Mouse (Mus musculus) limb, embryonic 12.5 days (tissue): ENCODE data around the gene Hist1h4b. TPM values are rescaled to one million over a fixed set of nuclear protein-coding genes. Genes with fewer than 3 reads are reported as not detected.
A peak's percentile ranks its signal among the peaks of the same experiment; 100 is the strongest.
"Not testable (repeated sequence)": the region's sequence is repeated elsewhere in the genome, so short reads cannot be mapped to it uniquely, and the experiment has no call there.

Experiments
- ATAC-seq: fragments of 200-750 bp; cut with Nextera tagmentation; 2 replicates; pipeline ENCODE4 v1.8.0; 2017; ENCODE audit warnings: low read depth, moderate TSS enrichment; ENCODE audit not compliant: insufficient number of reproducible peaks, insufficient read depth, low FRiP score, low TSS enrichment
- H3K27ac ChIP-seq: fragments of 300-500 bp; sonication (generic); 2 replicates; pipeline ENCODE4 v1.5.1; 2016; ENCODE audit warnings: mild to moderate bottlenecking, moderate library complexity
- H3K27me3 ChIP-seq: fragments of 300-500 bp; sonication (generic); 2 replicates; pipeline ENCODE4 v1.6.1; 2016; ENCODE audit warnings: mild to moderate bottlenecking, moderate library complexity
- H3K36me3 ChIP-seq: fragments of 300-500 bp; sonication (generic); 2 replicates; pipeline ENCODE4 v1.6.1; 2016; ENCODE audit warnings: mild to moderate bottlenecking, moderate library complexity
- H3K4me1 ChIP-seq: fragments of 300-500 bp; sonication (generic); replicated peaks from 2 replicates; pipeline ENCODE4 v1.6.1; 2016
- H3K4me2 ChIP-seq: fragments of 300-500 bp; sonication (generic); 2 replicates; pipeline ENCODE4 v1.6.1; 2016; ENCODE audit warnings: mild to moderate bottlenecking, moderate library complexity
- H3K4me3 ChIP-seq: fragments of 300-500 bp; sonication (generic); replicated peaks from 2 replicates; pipeline ENCODE4 v1.5.1; 2016; ENCODE audit warnings: mild to moderate bottlenecking
- H3K9ac ChIP-seq: fragments of 300-500 bp; sonication (generic); replicated peaks from 2 replicates; pipeline ENCODE4 v1.6.1; 2016; ENCODE audit warnings: mild to moderate bottlenecking, moderate library complexity
- H3K9me3 ChIP-seq: fragments of 300-500 bp; sonication (generic); 2 replicates; pipeline ENCODE4 v1.6.1; 2016; ENCODE audit warnings: mild to moderate bottlenecking, moderate library complexity
- WGBS: fragments of 180-500 bp; shearing (Covaris S2); methylation state at CpG from one replicate; pipeline ENCODE4 v1.1.7; 2016; 5-methylcytosine and 5-hydroxymethylcytosine counted together
- polyA plus RNA-seq: library from polyadenylated mRNA; unstranded; fragments of >200 nt; fragmentation: Nextera tagmentation; extraction: Ambion mirVana; gene quantifications from 2 replicates; pipeline ENCODE4 v1.2.1, GENCODE M21; 2016

Hist1h4b gene
- polyA plus RNA-seq, 1 experiment from 2014 or later: 9.1 TPM

DNA sequence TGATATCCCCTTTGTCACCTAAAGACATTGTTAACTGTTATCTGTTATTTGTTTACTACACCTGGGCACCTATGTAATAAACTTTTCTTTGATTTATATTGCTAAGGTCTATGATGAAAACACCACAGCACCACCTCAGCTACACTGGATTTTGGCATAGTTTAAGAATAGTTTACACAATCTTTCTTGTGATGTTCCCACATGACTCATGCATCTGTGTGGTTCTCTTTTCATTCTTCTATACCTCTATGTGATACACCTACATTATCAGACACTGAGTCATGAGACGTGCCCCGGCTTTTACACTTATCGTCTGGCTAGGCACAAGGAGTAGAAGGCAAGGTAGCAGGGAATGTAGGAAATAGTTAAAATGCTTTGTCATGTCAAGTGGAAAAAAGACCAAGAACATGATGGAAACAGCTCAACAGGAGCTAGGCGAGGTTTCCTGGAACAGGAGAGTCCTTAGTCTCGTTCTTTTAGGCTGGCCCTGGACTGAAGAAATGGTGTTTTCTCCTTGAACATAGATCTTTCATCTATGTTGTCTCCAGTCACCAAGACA, 7.2 kb upstream of the Hist1h4b start:
- Histone ChIP-seq H3K4me3 (no peak overlapping the region), H3K27ac (peak overlapping the region; percentile 90), H3K9ac (no peak overlapping the region), H3K9me3 (no peaks in the 10 kb centered on the region), H3K4me1 (peaks cover 21% of the 10 kb centered on the region), H3K27me3 (no peaks in the 10 kb centered on the region), H3K4me2 (no peak overlapping the region), H3K36me3 (no peaks in the 10 kb centered on the region)
- WGBS: 93% methylated on average over 5 of the region's 5 CpGs
- no peak for ATAC-seq

DNA sequence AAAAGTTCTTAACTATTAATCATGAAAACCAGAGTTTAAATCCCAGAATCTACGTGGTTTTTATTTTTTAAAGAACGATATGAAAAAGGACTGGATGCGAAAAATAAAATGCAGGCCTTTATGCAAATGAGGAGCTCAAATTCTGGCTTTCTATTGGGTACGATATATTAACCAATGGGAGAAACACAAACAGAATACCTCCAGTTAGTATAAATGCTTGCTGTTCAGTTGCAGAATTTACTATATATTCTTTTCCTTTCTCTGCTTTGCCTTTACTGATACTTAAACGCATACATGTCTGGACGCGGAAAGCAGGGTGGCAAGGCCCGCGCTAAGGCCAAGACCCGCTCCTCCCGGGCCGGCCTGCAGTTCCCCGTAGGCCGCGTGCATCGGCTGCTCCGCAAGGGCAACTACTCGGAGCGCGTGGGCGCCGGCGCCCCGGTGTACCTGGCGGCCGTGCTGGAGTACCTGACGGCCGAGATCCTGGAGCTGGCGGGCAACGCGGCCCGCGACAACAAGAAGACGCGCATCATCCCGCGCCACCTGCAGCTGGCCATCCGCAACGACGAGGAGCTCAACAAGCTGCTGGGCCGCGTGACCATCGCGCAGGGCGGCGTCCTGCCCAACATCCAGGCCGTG, 5.9 kb upstream of the Hist1h4b start, which contains the start of gene Hist1h2ab:
Gene Hist1h2ab, plus strand, starts transcription at position 288 of the 639 bp plus-strand sequence.
- peak within 1 kb of the TSS; percentile 97 for H3K27ac ChIP-seq
- not testable (repeated sequence) for H3K36me3 ChIP-seq, H3K27me3 ChIP-seq, H3K9me3 ChIP-seq
- peak within 1 kb of the TSS; percentile 64 for H3K9ac ChIP-seq
- peak within 1 kb of the TSS; percentile 60 for H3K4me2 ChIP-seq
- WGBS: under 1% methylated on average over 33 of the region's 47 CpGs
- H3K4me3 ChIP-seq: peak within 1 kb of the TSS; percentile 43
- peak; percentile 54; the same call in 1 of the 2 replicates for ATAC-seq
- peaks cover 20% of the 10 kb centered on the region for H3K4me1 ChIP-seq

GRCm38 (mm10) chr13:23751478-23751956, 5.3 kb upstream of the Hist1h4b start:
- peak overlapping the region; percentile 97 for H3K27ac ChIP-seq
- H3K9me3 ChIP-seq: no peaks in the 10 kb centered on the region
- H3K4me1 ChIP-seq: peaks cover 20% of the 10 kb centered on the region
- H3K4me2 ChIP-seq: peak overlapping the region; percentile 60
- ATAC-seq: no peak
- peak overlapping the region; percentile 43 for H3K4me3 ChIP-seq
- WGBS: under 1% methylated on average over 11 of the region's 11 CpGs
- H3K27me3 ChIP-seq: no peaks in the 10 kb centered on the region
- no peaks in the 10 kb centered on the region for H3K36me3 ChIP-seq
- peak overlapping the region; percentile 64 for H3K9ac ChIP-seq

DNA sequence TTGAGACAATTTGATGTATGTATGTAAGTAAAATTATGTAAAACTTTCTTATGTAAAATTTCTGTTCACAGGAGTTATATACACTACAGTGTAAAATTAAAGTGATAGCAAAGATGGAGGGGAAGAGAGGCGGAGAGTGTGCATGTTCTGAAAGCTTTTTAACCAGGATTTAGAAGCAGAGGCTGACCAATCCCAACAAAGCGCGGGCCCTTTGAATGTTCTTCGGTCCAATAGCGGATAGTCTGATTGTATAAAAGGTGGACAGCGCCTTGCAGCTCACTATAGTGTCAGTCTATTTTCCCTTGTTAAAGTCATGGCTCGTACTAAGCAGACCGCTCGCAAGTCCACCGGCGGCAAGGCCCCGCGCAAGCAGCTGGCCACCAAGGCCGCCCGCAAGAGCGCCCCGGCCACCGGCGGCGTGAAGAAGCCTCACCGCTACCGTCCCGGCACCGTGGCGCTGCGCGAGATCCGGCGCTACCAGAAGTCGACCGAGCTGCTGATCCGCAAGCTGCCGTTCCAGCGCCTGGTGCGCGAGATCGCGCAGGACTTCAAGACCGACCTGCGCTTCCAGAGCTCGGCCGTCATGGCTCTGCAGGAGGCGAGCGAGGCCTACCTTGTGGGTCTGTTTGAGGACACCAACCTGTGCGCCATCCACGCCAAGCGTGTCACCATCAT, 4.6 kb upstream of the Hist1h4b start, which contains the start of gene Hist1h3b:
Gene Hist1h3b, plus strand, starts transcription at position 201 of the 675 bp plus-strand sequence.
- H3K27ac ChIP-seq: peak within 1 kb of the TSS; percentile 97

GRCm38 (mm10) chr13:23752742-23753172, 4.1 kb upstream of the Hist1h4b start:
- H3K9ac ChIP-seq: peak overlapping the region; percentile 66

More for the DNA sequence above, 4.6 kb upstream of the Hist1h4b start, which contains the start of gene Hist1h3b:
- not testable (repeated sequence) for H3K36me3 ChIP-seq, H3K9me3 ChIP-seq, H3K27me3 ChIP-seq
- peaks cover 19% of the 10 kb centered on the region for H3K4me1 ChIP-seq
- H3K9ac ChIP-seq: peak within 1 kb of the TSS; percentile 66
- peak; percentile 93 for ATAC-seq
- peak within 1 kb of the TSS; percentile 60 for H3K4me2 ChIP-seq
- WGBS: under 1% methylated on average over 19 of the region's 47 CpGs
- peak within 1 kb of the TSS; percentile 43 for H3K4me3 ChIP-seq

GRCm38 (mm10) chr13:23753314-23754078, 3.3 kb upstream of the Hist1h4b start:
- Histone ChIP-seq H3K27me3 (no peaks in the 10 kb centered on the region), H3K9me3 (no peaks in the 10 kb centered on the region), H3K9ac (no peak overlapping the region; the same call in 1 of the 2 replicates), H3K36me3 (no peaks in the 10 kb centered on the region), H3K4me2 (peak overlapping the region; percentile 60), H3K4me3 (peak overlapping the region; percentile 34; the same call in 1 of the 2 replicates), H3K27ac (peak overlapping the region; percentile 91), H3K4me1 (peaks cover 10% of the 10 kb centered on the region)
- no peak for ATAC-seq
- 66% methylated on average over 4 of the region's 4 CpGs for WGBS

More at GRCm38 (mm10) chr13:23752742-23753172, 4.1 kb upstream of the Hist1h4b start:
- Histone ChIP-seq H3K27me3 (no peaks in the 10 kb centered on the region), H3K4me1 (peaks cover 17% of the 10 kb centered on the region), H3K36me3 (no peaks in the 10 kb centered on the region), H3K4me3 (peak overlapping the region; percentile 34), H3K9me3 (no peaks in the 10 kb centered on the region), H3K4me2 (peak overlapping the region; percentile 60), H3K27ac (peak overlapping the region; percentile 91)
- WGBS: 5% methylated on average over 6 of the region's 6 CpGs
- no peak for ATAC-seq

DNA sequence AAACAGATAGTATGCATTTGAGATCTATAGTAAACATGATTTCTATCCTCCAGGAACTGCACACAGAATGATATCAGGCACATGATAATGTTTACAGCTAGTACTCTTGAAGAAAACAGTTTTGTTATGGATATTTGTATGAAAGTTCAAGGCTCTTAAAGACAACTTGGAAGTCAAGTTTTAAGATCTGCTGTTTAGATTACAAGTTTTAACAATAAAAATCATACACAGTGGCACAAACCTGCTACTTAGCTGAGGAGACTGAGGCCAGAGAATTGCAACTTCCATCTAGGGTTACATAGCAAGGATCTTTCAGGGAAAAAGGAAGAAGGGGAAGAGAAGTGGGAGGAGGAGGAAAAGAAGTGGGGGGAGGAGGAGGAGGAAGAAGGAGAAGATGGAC, 1.8 kb upstream of the Hist1h4b start:
- Histone ChIP-seq H3K4me3 (no peak overlapping the region), H3K27ac (0 out of 2 replicates have a peak overlapping the region, but pooled peaks have one; percentile 17), H3K9me3 (no peaks in the 10 kb centered on the region), H3K4me2 (no peak overlapping the region), H3K27me3 (no peaks in the 10 kb centered on the region), H3K4me1 (peaks cover 12% of the 10 kb centered on the region), H3K9ac (no peak overlapping the region), H3K36me3 (no peaks in the 10 kb centered on the region)
- ATAC-seq: no peak

DNA sequence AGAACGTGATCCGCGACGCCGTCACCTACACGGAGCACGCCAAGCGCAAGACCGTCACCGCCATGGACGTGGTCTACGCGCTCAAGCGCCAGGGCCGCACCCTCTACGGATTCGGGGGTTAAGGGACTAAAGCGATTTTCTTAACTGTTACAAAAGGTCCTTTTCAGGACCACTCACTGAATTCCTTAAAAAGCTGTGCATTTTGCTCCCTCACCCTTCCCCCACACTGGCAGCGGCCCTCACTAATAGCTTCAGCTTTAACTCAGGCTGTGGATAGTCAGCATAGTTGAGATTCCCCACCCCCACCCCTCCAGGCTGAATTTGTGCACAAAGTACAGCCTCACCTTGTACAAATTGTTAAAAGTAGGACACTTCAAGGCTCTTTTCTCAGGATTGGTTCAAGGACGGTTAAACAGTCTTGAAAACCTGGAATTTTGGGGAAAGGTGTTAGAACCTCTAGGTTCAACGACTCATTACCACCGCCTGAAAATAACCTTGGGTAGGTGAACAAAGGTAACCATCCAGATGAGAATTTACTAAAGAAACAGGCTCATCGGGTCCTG, 479 bp downstream of the Hist1h4b start:
- peak; percentile 10; the same call in 1 of the 2 replicates for ATAC-seq
- Histone ChIP-seq H3K27ac (peak overlapping the region; percentile 96), H3K27me3 (no peaks in the 10 kb centered on the region), H3K36me3 (no peaks in the 10 kb centered on the region), H3K4me1 (peaks cover 16% of the 10 kb centered on the region), H3K4me2 (peak overlapping the region; percentile 79), H3K9me3 (no peaks in the 10 kb centered on the region), H3K4me3 (peak overlapping the region; percentile 43), H3K9ac (peak overlapping the region; percentile 65)
- WGBS: 2% methylated on average over 17 of the region's 23 CpGs

GRCm38 (mm10) chr13:23757921-23758320, 1.1 kb downstream of the Hist1h4b start:
- WGBS: 51% methylated on average over 3 of the region's 3 CpGs

GRCm38 (mm10) chr13:23759251-23759771, 2.5 kb downstream of the Hist1h4b start:
- Histone ChIP-seq H3K4me3 (no peak overlapping the region), H3K27me3 (no peaks in the 10 kb centered on the region), H3K4me2 (no peak overlapping the region), H3K9me3 (no peaks in the 10 kb centered on the region), H3K4me1 (peaks cover 22% of the 10 kb centered on the region), H3K27ac (no peak overlapping the region), H3K9ac (no peak overlapping the region), H3K36me3 (no peaks in the 10 kb centered on the region)
- ATAC-seq: no peak
- 80% methylated on average over 3 of the region's 3 CpGs for WGBS

More at GRCm38 (mm10) chr13:23757921-23758320, 1.1 kb downstream of the Hist1h4b start:
- Histone ChIP-seq H3K27me3 (no peaks in the 10 kb centered on the region), H3K4me1 (peaks cover 17% of the 10 kb centered on the region), H3K9me3 (no peaks in the 10 kb centered on the region), H3K9ac (no peak overlapping the region), H3K4me2 (peak overlapping the region; percentile 79), H3K27ac (peak overlapping the region; percentile 78), H3K4me3 (no peak overlapping the region), H3K36me3 (no peaks in the 10 kb centered on the region)
- ATAC-seq: no peak
